Mouse (Mus musculus): ENCODE data around the gene Olfr497.

Gene Olfr497

DNA sequence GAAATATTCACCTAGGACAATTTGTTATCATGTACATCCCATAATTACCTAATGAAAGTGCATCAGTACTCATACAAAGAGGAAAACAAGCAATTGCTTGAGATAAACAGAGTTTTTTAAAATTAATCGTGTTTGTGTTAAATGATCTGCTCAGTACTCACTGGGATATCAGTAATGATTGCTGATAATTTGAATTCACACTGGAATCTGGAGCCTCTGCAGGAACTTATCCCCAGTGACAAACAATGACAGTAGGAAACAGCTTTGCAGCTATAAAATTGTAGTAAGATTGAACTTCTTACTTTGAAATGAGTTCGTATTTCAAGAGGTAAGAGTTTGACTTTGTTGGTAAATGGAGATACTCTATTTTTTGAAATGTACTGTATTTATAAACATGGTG lies at the start of gene Olfr497:
TSS of gene Olfr497 (plus strand) at position 301 of the 400 bp plus-strand sequence.
- DNase-seq, result no peak

DNA sequence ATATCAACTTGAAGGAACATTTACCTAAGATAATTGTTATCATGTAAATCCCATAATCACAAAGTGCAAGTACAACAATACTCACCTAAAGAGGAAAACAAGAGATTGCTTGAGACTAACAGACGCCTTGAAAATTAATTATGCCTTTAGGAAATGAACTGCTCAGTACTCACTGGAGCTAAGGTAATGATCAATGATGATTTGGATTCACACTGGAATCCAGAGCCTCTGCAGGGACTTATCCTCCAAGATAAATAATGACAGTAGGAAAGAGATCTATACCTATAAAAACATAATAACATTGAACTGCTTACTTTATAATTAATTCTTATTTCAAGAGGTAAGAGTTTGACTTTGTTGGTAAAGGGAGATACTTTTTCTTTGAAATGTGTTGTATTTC lies 27.4 kb upstream of the Olfr497 start, which contains the start of gene Olfr495:
TSS of gene Olfr495 (plus strand) at position 301 of the 400 bp plus-strand sequence.
- no peak for DNase-seq

GRCm38 (mm10) chr7:108465026-108465425 lies 44.8 kb downstream of the Olfr497 start, which contains the start of gene Olfr498:
Gene Olfr498 (plus strand): TSS chr7:108465326.
- DNase-seq, result no peak

Measured in kidney, adult 9 months (tissue).